Mouse (Mus musculus) heart, embryonic 12.5 days (tissue): ENCODE results near the gene Plin1. TPM values are rescaled to one million over a fixed set of nuclear protein-coding genes. Genes with fewer than 3 reads are reported as not detected.

ENCODE experiments used
- ATAC-seq: fragments of 200-750 bp; cut with Nextera tagmentation; 2 replicates; pipeline ENCODE4 v1.8.0; 2017; ENCODE audit warnings: moderate TSS enrichment, moderate library complexity; ENCODE audit not compliant: insufficient number of reproducible peaks, low FRiP score
- H3K27ac ChIP-seq: fragments of 300-500 bp; sonication (generic); 2 replicates; pipeline ENCODE4 v1.5.1; 2016; ENCODE audit warnings: mild to moderate bottlenecking, moderate library complexity; ENCODE audit not compliant: poor library complexity, severe bottlenecking
- H3K27me3 ChIP-seq: fragments of 300-500 bp; sonication (generic); replicated peaks from 2 replicates; pipeline ENCODE4 v1.6.1; 2016; ENCODE audit warnings: mild to moderate bottlenecking, moderate library complexity
- H3K36me3 ChIP-seq: fragments of 300-500 bp; sonication (generic); 2 replicates; pipeline ENCODE4 v1.6.1; 2016; ENCODE audit warnings: mild to moderate bottlenecking, moderate library complexity
- H3K4me1 ChIP-seq: fragments of 300-500 bp; sonication (generic); replicated peaks from 2 replicates; pipeline ENCODE4 v1.6.1; 2016; ENCODE audit warnings: mild to moderate bottlenecking
- H3K4me2 ChIP-seq: fragments of 300-500 bp; sonication (generic); 2 replicates; pipeline ENCODE4 v1.6.1; 2016; ENCODE audit warnings: mild to moderate bottlenecking, moderate library complexity
- H3K4me3 ChIP-seq: fragments of 300-500 bp; sonication (generic); 2 replicates; pipeline ENCODE4 v1.5.1; 2016; ENCODE audit warnings: mild to moderate bottlenecking
- H3K9ac ChIP-seq: fragments of 300-500 bp; sonication (generic); 2 replicates; pipeline ENCODE4 v1.6.1; 2016; ENCODE audit warnings: mild to moderate bottlenecking, moderate library complexity
- H3K9me3 ChIP-seq: fragments of 300-500 bp; sonication (generic); replicated peaks from 2 replicates; pipeline ENCODE4 v1.6.1; 2016; ENCODE audit warnings: mild to moderate bottlenecking, moderate library complexity
- WGBS: fragments of 180-500 bp; shearing (Covaris S2); methylation state at CpG from one replicate; pipeline ENCODE4 v1.1.7; 2016; 5-methylcytosine and 5-hydroxymethylcytosine counted together
- polyA plus RNA-seq: library from polyadenylated mRNA; unstranded; fragments of >200 nt; fragmentation: Nextera tagmentation; extraction: Ambion mirVana; gene quantifications from 2 replicates; pipeline ENCODE4 v1.2.1, GENCODE M21; 2016

Plin1 gene
- polyA plus RNA-seq, 1 experiment from 2014 or later, result not detected

- Histone ChIP-seq H3K27ac (no peak overlapping the region), H3K9ac (no peak overlapping the region), H3K36me3 (peaks cover 56% of the 10 kb centered on the region), H3K9me3 (no peaks in the 10 kb centered on the region), H3K4me2 (peak overlapping the region; percentile 5), H3K27me3 (no peaks in the 10 kb centered on the region; the same call in 1 of the 2 replicates), H3K4me3 (no peak overlapping the region), H3K4me1 (0 out of 2 replicates have a peak, but pooled peaks cover 3% of the 10 kb centered on the region)
- WGBS, result 44% methylated on average over 16 of the region's 16 CpGs
- ATAC-seq, result no peak
These were observed 29.9 kb downstream of the Plin1 start for GRCm38 (mm10) chr7:79702755-79703154.

- Histone ChIP-seq H3K4me1 (no peaks in the 10 kb centered on the region), H3K4me3 (no peak overlapping the region), H3K9me3 (no peaks in the 10 kb centered on the region), H3K27me3 (no peaks in the 10 kb centered on the region), H3K4me2 (no peak overlapping the region), H3K9ac (no peak overlapping the region), H3K27ac (no peak overlapping the region), H3K36me3 (peaks cover 87% of the 10 kb centered on the region)
- ATAC-seq, result no peak
- WGBS, result 85% methylated on average over 8 of the region's 8 CpGs
These were observed 36.2 kb downstream of the Plin1 start for GRCm38 (mm10) chr7:79696495-79696894.

DNA sequence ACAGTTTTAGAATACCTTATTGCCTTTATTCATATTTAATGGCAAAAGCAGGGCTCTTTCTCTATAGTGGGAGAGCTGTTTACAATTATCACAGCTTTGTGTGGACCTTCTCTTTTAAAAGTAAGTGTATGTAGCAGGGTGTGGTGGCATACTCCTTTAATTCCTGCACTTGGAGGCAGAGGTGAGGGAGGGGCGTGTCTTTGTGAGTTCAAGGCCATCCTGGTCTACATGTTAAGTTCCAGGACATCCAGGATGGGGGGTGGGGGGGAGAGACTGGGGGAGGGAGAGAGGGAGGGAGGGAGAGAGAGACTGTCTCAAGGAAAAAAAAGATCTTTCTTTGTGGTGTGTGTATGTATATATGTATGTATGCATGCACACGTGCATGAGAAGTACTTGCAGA is 52.5 kb downstream of the Plin1 start:
- Histone ChIP-seq H3K27ac (no peak overlapping the region), H3K9ac (no peak overlapping the region), H3K9me3 (no peaks in the 10 kb centered on the region), H3K4me2 (no peak overlapping the region), H3K4me1 (no peaks in the 10 kb centered on the region), H3K27me3 (no peaks in the 10 kb centered on the region), H3K36me3 (peaks cover 83% of the 10 kb centered on the region), H3K4me3 (no peak overlapping the region)
- no peak for ATAC-seq
- WGBS, result 88% methylated on average over 2 of the region's 2 CpGs

GRCm38 (mm10) chr7:79679186-79679585 is 53.5 kb downstream of the Plin1 start:
- Histone ChIP-seq H3K9me3 (no peaks in the 10 kb centered on the region), H3K9ac (no peak overlapping the region), H3K27ac (no peak overlapping the region), H3K4me3 (no peak overlapping the region), H3K36me3 (peaks cover 80% of the 10 kb centered on the region), H3K4me2 (no peak overlapping the region), H3K4me1 (no peaks in the 10 kb centered on the region), H3K27me3 (no peaks in the 10 kb centered on the region)
- ATAC-seq, result no peak

GRCm38 (mm10) chr7:79670900-79671604 is 61.7 kb downstream of the Plin1 start:
- no peak overlapping the region for H3K27ac ChIP-seq
- no peak overlapping the region for H3K4me3 ChIP-seq
- no peak for ATAC-seq
- no peaks in the 10 kb centered on the region for H3K4me1 ChIP-seq
- H3K9me3 ChIP-seq, result no peaks in the 10 kb centered on the region
- no peak overlapping the region for H3K4me2 ChIP-seq
- H3K27me3 ChIP-seq, result no peaks in the 10 kb centered on the region
- H3K9ac ChIP-seq, result no peak overlapping the region
- peaks cover 64% of the 10 kb centered on the region for H3K36me3 ChIP-seq
- WGBS, result 95% methylated on average over 4 of the region's 4 CpGs

Other genes starting within 250 kb of the Plin1 start
- gene Rhcg, start 115.2 kb downstream of the Plin1 start, polyA plus RNA-seq, result 0.14 TPM in 1 of 2 replicates, not detected in the other
- 7.7 and 8.5 TPM in 2 replicates for gene Ticrr, start 72.7 kb downstream of the Plin1 start, polyA plus RNA-seq
- gene Kif7, start 17.2 kb downstream of the Plin1 start, polyA plus RNA-seq, result 4.0 and 4.1 TPM in 2 replicates
- 7.5 and 7.7 TPM in 2 replicates for gene Pex11a, start 10.2 kb upstream of the Plin1 start, polyA plus RNA-seq
- gene Wdr93, start 10.3 kb upstream of the Plin1 start, polyA plus RNA-seq, result 4.4 and 4.9 TPM in 2 replicates
- gene Mesp1, start 60.9 kb upstream of the Plin1 start, polyA plus RNA-seq, result not detected in 2 replicates
- 0.17 and 0.37 TPM in 2 replicates for gene Mesp2, start 77.8 kb upstream of the Plin1 start, polyA plus RNA-seq
- 6.7 and 9.7 TPM in 2 replicates for gene Anpep, start 128.2 kb upstream of the Plin1 start, polyA plus RNA-seq
- 33.4 and 36.6 TPM in 2 replicates for gene Ap3s2, start 187.7 kb upstream of the Plin1 start, polyA plus RNA-seq
- 26.4 and 29.5 TPM in 2 replicates for gene Arpin, start 202.5 kb upstream of the Plin1 start, polyA plus RNA-seq